Mouse (Mus musculus): Measurements from ENCODE around the gene Ebi3.

GRCm38 (mm10) chr17:55949400-55949799, 3.0 kb upstream of the Ebi3 start, which contains the start of gene Zfp119b:
- no peak for TF ChIP-seq GATA1 (IDR thresholded peaks at IDR 0.05; ENCODE audit: borderline replicate concordance, low read length)
- TF ChIP-seq FLI1 (IDR thresholded peaks at IDR 0.05; ENCODE audit: low read length), result no peak

Measured in megakaryocyte, embryonic 14.5 days (primary cell).